Mouse (Mus musculus): ENCODE data around the gene Meis2. TPM values are rescaled to one million over a fixed set of nuclear protein-coding genes. Genes with fewer than 3 reads are reported as not detected.
A peak's percentile ranks its signal among the peaks of the same experiment; 100 is the strongest.

Meis2 gene
- total RNA-seq, 2 experiments from 2014 or later, result 224 to 238 TPM

- DNase-seq, result peak in 1 of 2 experiments; percentile 37
These were observed 164.6 kb downstream of the Meis2 start for GRCm38 (mm10) chr2:115901007-115901406.

- no peak for DNase-seq
These were observed 168.1 kb downstream of the Meis2 start for GRCm38 (mm10) chr2:115897559-115897958.

- no peak for DNase-seq
These were observed 168.6 kb downstream of the Meis2 start for GRCm38 (mm10) chr2:115897001-115897400.

- DNase-seq, result peak; percentile 43 to 57
These were observed 169.9 kb downstream of the Meis2 start for GRCm38 (mm10) chr2:115895717-115896116.

- DNase-seq, result no peak
These were observed 170.4 kb downstream of the Meis2 start for GRCm38 (mm10) chr2:115895256-115895655.

GRCm38 (mm10) chr2:115893113-115893512 lies 172.5 kb downstream of the Meis2 start:
- no peak for DNase-seq

GRCm38 (mm10) chr2:115890715-115891114 lies 174.9 kb downstream of the Meis2 start:
- no peak for DNase-seq

- no peak for DNase-seq
These were observed 175.6 kb downstream of the Meis2 start for GRCm38 (mm10) chr2:115890030-115890429.

- no peak for DNase-seq
These were observed 176.4 kb downstream of the Meis2 start for GRCm38 (mm10) chr2:115889212-115889611.

- DNase-seq, result no peak
These were observed 177.1 kb downstream of the Meis2 start for GRCm38 (mm10) chr2:115888336-115889077.

- DNase-seq, result no peak
These were observed 178.0 kb downstream of the Meis2 start for GRCm38 (mm10) chr2:115887631-115888030.

GRCm38 (mm10) chr2:115884184-115884583 lies 181.5 kb downstream of the Meis2 start:
- DNase-seq, result no peak

GRCm38 (mm10) chr2:115883520-115883919 lies 182.1 kb downstream of the Meis2 start:
- no peak for DNase-seq

- no peak for DNase-seq
These were observed 189.7 kb downstream of the Meis2 start for GRCm38 (mm10) chr2:115875802-115876531.

- DNase-seq, result no peak
These were observed 192.8 kb downstream of the Meis2 start for GRCm38 (mm10) chr2:115872851-115873250.

GRCm38 (mm10) chr2:115869966-115870365 lies 195.7 kb downstream of the Meis2 start:
- DNase-seq, result no peak

- peak; percentile 63 to 76 for DNase-seq
These were observed 204.9 kb downstream of the Meis2 start for GRCm38 (mm10) chr2:115860600-115861347.

GRCm38 (mm10) chr2:115860141-115860480 lies 205.5 kb downstream of the Meis2 start:
- peak; percentile 68 to 79 for DNase-seq

GRCm38 (mm10) chr2:115859371-115860140 lies 206.1 kb downstream of the Meis2 start:
- DNase-seq, result peak; percentile 78 to 82

GRCm38 (mm10) chr2:115858927-115859326 lies 206.7 kb downstream of the Meis2 start:
- no peak for DNase-seq

GRCm38 (mm10) chr2:115858246-115858645 lies 207.4 kb downstream of the Meis2 start:
- DNase-seq, result no peak
